Mouse (Mus musculus): ENCODE measurements around the gene Coq10b. TPM values are rescaled to one million over a fixed set of nuclear protein-coding genes. Genes with fewer than 3 reads are reported as not detected.

Coq10b gene
- total RNA-seq, 2 experiments from 2014 or later = 18.9 to 20.0 TPM

- DNase-seq = no peak
- intact Hi-C loops (cut with DNase I) = no loop called here
Observed at GRCm38 (mm10) chr1:55092056-55092455, 39.5 kb downstream of the Coq10b start.

GRCm38 (mm10) chr1:55092469-55092868, 39.9 kb downstream of the Coq10b start:
- intact Hi-C loops (cut with DNase I) = no loop called here

GRCm38 (mm10) chr1:55106919-55107585, 54.5 kb downstream of the Coq10b start:
- DNase-seq = no peak
- intact Hi-C loops (cut with DNase I) = no loop called here

More at GRCm38 (mm10) chr1:55092469-55092868, 39.9 kb downstream of the Coq10b start:
- DNase-seq = no peak

GRCm38 (mm10) chr1:55107644-55108043, 55.1 kb downstream of the Coq10b start:
- intact Hi-C loops (cut with DNase I) = no loop called here
- no peak for DNase-seq

GRCm38 (mm10) chr1:55108473-55108872, 55.9 kb downstream of the Coq10b start:
- DNase-seq = no peak
- intact Hi-C loops (cut with DNase I) = no loop called here

- DNase-seq = no peak
- intact Hi-C loops (cut with DNase I) = no loop called here
Observed at GRCm38 (mm10) chr1:55109066-55109766, 56.6 kb downstream of the Coq10b start.

Other genes starting within 250 kb of the Coq10b start
- gene Ankrd44, start 126.4 kb upstream of the Coq10b start, total RNA-seq (2021) = 10 to 100 TPM; 88.1 to 88.4 TPM
- gene Sf3b1, start 25.3 kb upstream of the Coq10b start, total RNA-seq (2021) = 100 to 1,000 TPM; 190 to 193 TPM
- 100 to 1,000 TPM; 109 to 118 TPM for gene Hspe1, start 35.4 kb downstream of the Coq10b start, total RNA-seq (2021)
- gene Hspd1, start 35.5 kb downstream of the Coq10b start, total RNA-seq (2021) = 100 to 1,000 TPM; 187 to 191 TPM
- 10 to 100 TPM; 77.6 to 79.9 TPM for gene Mob4, start 78.5 kb downstream of the Coq10b start, total RNA-seq (2021)
- gene Rftn2, start 174.0 kb downstream of the Coq10b start, total RNA-seq (2021) = 10 to 100 TPM; 13.0 to 13.6 TPM
- 10 to 100 TPM; 16.8 to 20.0 TPM for gene Mars2, start 184.4 kb downstream of the Coq10b start, total RNA-seq (2021)

All from left cerebral cortex, postnatal 4 days (tissue).